Mouse (Mus musculus): ENCODE data around the gene Apbb1ip. TPM values are rescaled to one million over a fixed set of nuclear protein-coding genes. Genes with fewer than 3 reads are reported as not detected.

Apbb1ip gene
- polyA plus RNA-seq, 1 experiment from 2014 or later: 1.5 TPM

GRCm38 (mm10) chr2:22777757-22778156 lies 3.9 kb downstream of the Apbb1ip start:
- no peak overlapping the region for H3K27ac ChIP-seq (replicated peaks; ENCODE audit: low read depth, low read length)
- 95% methylated on average over 3 of the region's 3 CpGs for WGBS

GRCm38 (mm10) chr2:22780884-22781283 lies 7.0 kb downstream of the Apbb1ip start:
- WGBS: 57% methylated on average over 1 of the region's 1 CpGs
- ATAC-seq (replicated peaks; ENCODE audit: insufficient number of reproducible peaks, low FRiP score, low TSS enrichment, low read depth): no peak

More at GRCm38 (mm10) chr2:22777757-22778156, 3.9 kb downstream of the Apbb1ip start:
- no peak overlapping the region for H3K4me2 ChIP-seq (ENCODE audit: low read depth, low read length)
- DNase-seq (ENCODE audit: low spot score) (no peak), ATAC-seq (replicated peaks; ENCODE audit: insufficient number of reproducible peaks, low FRiP score, low TSS enrichment, low read depth) (no peak)
- no peaks in the 10 kb centered on the region for H3K9me3 ChIP-seq (replicated peaks; ENCODE audit: control insufficient read depth, low read length)
- no peaks in the 10 kb centered on the region; the same call in 1 of the 2 replicates for H3K27me3 ChIP-seq (ENCODE audit: control insufficient read depth, insufficient read depth, low read length)
- H3K36me3 ChIP-seq (replicated peaks; ENCODE audit: control insufficient read depth, insufficient read depth, low read depth, low read length): no peaks in the 10 kb centered on the region
- H3K4me1 ChIP-seq (ENCODE audit: control insufficient read depth, insufficient read depth, low read length): peaks cover 3% of the 10 kb centered on the region; the same call in 1 of the 2 replicates
- H3K4me3 ChIP-seq (ENCODE audit: low read depth, low read length): no peak overlapping the region
- no peak overlapping the region for H3K9ac ChIP-seq (replicated peaks; ENCODE audit: low read length)

GRCm38 (mm10) chr2:22781387-22782009 lies 7.6 kb downstream of the Apbb1ip start:
- Histone ChIP-seq H3K4me2 (ENCODE audit: low read depth, low read length) (no peak overlapping the region), H3K36me3 (replicated peaks; ENCODE audit: control insufficient read depth, insufficient read depth, low read depth, low read length) (no peaks in the 10 kb centered on the region), H3K9me3 (replicated peaks; ENCODE audit: control insufficient read depth, low read length) (no peaks in the 10 kb centered on the region), H3K4me1 (ENCODE audit: control insufficient read depth, insufficient read depth, low read length) (no peaks in the 10 kb centered on the region), H3K27ac (replicated peaks; ENCODE audit: low read depth, low read length) (no peak overlapping the region), H3K27me3 (ENCODE audit: control insufficient read depth, insufficient read depth, low read length) (no peaks in the 10 kb centered on the region), H3K4me3 (ENCODE audit: low read depth, low read length) (no peak overlapping the region), H3K9ac (replicated peaks; ENCODE audit: low read length) (no peak overlapping the region)
- no peak for ATAC-seq (replicated peaks; ENCODE audit: insufficient number of reproducible peaks, low FRiP score, low TSS enrichment, low read depth)
- DNase-seq (ENCODE audit: low spot score): no peak
- 64% methylated on average over 4 of the region's 4 CpGs for WGBS

More at GRCm38 (mm10) chr2:22780884-22781283, 7.0 kb downstream of the Apbb1ip start:
- Histone ChIP-seq H3K27ac (replicated peaks; ENCODE audit: low read depth, low read length) (no peak overlapping the region), H3K9ac (replicated peaks; ENCODE audit: low read length) (no peak overlapping the region), H3K9me3 (replicated peaks; ENCODE audit: control insufficient read depth, low read length) (no peaks in the 10 kb centered on the region), H3K4me3 (ENCODE audit: low read depth, low read length) (no peak overlapping the region), H3K4me1 (ENCODE audit: control insufficient read depth, insufficient read depth, low read length) (no peaks in the 10 kb centered on the region), H3K4me2 (ENCODE audit: low read depth, low read length) (no peak overlapping the region), H3K27me3 (ENCODE audit: control insufficient read depth, insufficient read depth, low read length) (no peaks in the 10 kb centered on the region), H3K36me3 (replicated peaks; ENCODE audit: control insufficient read depth, insufficient read depth, low read depth, low read length) (no peaks in the 10 kb centered on the region)
- no peak for DNase-seq (ENCODE audit: low spot score)

DNA sequence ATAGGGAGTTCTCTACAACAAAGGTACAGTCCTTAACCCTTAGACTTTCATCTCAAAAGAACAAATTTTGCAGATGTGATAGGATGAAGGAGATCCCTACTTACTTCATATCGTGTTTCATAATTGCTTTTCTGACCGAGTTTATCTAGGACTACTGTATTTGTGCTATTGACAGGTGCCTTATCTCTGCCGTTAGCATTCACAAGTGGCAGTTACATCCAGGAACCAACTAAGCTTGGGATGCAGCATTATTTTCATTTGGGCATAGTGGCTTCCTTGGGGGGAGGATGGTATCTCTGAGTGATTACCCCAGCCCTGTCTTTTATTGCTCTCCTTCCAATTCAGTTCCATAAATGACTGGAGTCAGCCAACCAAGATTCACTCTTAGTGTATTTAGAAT lies 8.2 kb downstream of the Apbb1ip start:
- Histone ChIP-seq H3K4me1 (ENCODE audit: control insufficient read depth, insufficient read depth, low read length) (no peaks in the 10 kb centered on the region), H3K9me3 (replicated peaks; ENCODE audit: control insufficient read depth, low read length) (no peaks in the 10 kb centered on the region), H3K4me3 (ENCODE audit: low read depth, low read length) (no peak overlapping the region), H3K27ac (replicated peaks; ENCODE audit: low read depth, low read length) (no peak overlapping the region), H3K36me3 (replicated peaks; ENCODE audit: control insufficient read depth, insufficient read depth, low read depth, low read length) (no peaks in the 10 kb centered on the region), H3K4me2 (ENCODE audit: low read depth, low read length) (no peak overlapping the region), H3K27me3 (ENCODE audit: control insufficient read depth, insufficient read depth, low read length) (no peaks in the 10 kb centered on the region), H3K9ac (replicated peaks; ENCODE audit: low read length) (no peak overlapping the region)
- 87% methylated on average over 3 of the region's 3 CpGs for WGBS
- DNase-seq (ENCODE audit: low spot score) (no peak), ATAC-seq (replicated peaks; ENCODE audit: insufficient number of reproducible peaks, low FRiP score, low TSS enrichment, low read depth) (no peak)

GRCm38 (mm10) chr2:22783137-22783638 lies 9.3 kb downstream of the Apbb1ip start:
- WGBS: 86% methylated on average over 2 of the region's 2 CpGs
- Histone ChIP-seq H3K4me3 (ENCODE audit: low read depth, low read length) (no peak overlapping the region), H3K9me3 (replicated peaks; ENCODE audit: control insufficient read depth, low read length) (no peaks in the 10 kb centered on the region), H3K4me1 (ENCODE audit: control insufficient read depth, insufficient read depth, low read length) (no peaks in the 10 kb centered on the region), H3K9ac (replicated peaks; ENCODE audit: low read length) (no peak overlapping the region), H3K27me3 (ENCODE audit: control insufficient read depth, insufficient read depth, low read length) (no peaks in the 10 kb centered on the region), H3K4me2 (ENCODE audit: low read depth, low read length) (no peak overlapping the region), H3K36me3 (replicated peaks; ENCODE audit: control insufficient read depth, insufficient read depth, low read depth, low read length) (no peaks in the 10 kb centered on the region), H3K27ac (replicated peaks; ENCODE audit: low read depth, low read length) (no peak overlapping the region)
- DNase-seq (ENCODE audit: low spot score) (no peak), ATAC-seq (replicated peaks; ENCODE audit: insufficient number of reproducible peaks, low FRiP score, low TSS enrichment, low read depth) (no peak)

- no peak for ATAC-seq (replicated peaks; ENCODE audit: insufficient number of reproducible peaks, low FRiP score, low TSS enrichment, low read depth)
- no peaks in the 10 kb centered on the region for H3K4me1 ChIP-seq (ENCODE audit: control insufficient read depth, insufficient read depth, low read length)
- whole genome bisulfite sequencing: 73% methylated on average over 3 of the region's 3 CpGs
- no peak overlapping the region for H3K9ac ChIP-seq (replicated peaks; ENCODE audit: low read length)
- H3K4me2 ChIP-seq (ENCODE audit: low read depth, low read length): no peak overlapping the region
- no peak overlapping the region for H3K4me3 ChIP-seq (ENCODE audit: low read depth, low read length)
- H3K27me3 ChIP-seq (ENCODE audit: control insufficient read depth, insufficient read depth, low read length): no peaks in the 10 kb centered on the region
- no peak for DNase-seq (ENCODE audit: low spot score)
- H3K36me3 ChIP-seq (replicated peaks; ENCODE audit: control insufficient read depth, insufficient read depth, low read depth, low read length): no peaks in the 10 kb centered on the region
- no peaks in the 10 kb centered on the region for H3K9me3 ChIP-seq (replicated peaks; ENCODE audit: control insufficient read depth, low read length)
- no peak overlapping the region for H3K27ac ChIP-seq (replicated peaks; ENCODE audit: low read depth, low read length)
These were observed 10.3 kb downstream of the Apbb1ip start for GRCm38 (mm10) chr2:22784186-22784585.

GRCm38 (mm10) chr2:22784771-22785170 lies 10.9 kb downstream of the Apbb1ip start:
- Histone ChIP-seq H3K4me1 (ENCODE audit: control insufficient read depth, insufficient read depth, low read length) (no peaks in the 10 kb centered on the region), H3K9me3 (replicated peaks; ENCODE audit: control insufficient read depth, low read length) (no peaks in the 10 kb centered on the region), H3K36me3 (replicated peaks; ENCODE audit: control insufficient read depth, insufficient read depth, low read depth, low read length) (no peaks in the 10 kb centered on the region), H3K27ac (replicated peaks; ENCODE audit: low read depth, low read length) (no peak overlapping the region), H3K9ac (replicated peaks; ENCODE audit: low read length) (no peak overlapping the region), H3K4me2 (ENCODE audit: low read depth, low read length) (no peak overlapping the region), H3K4me3 (ENCODE audit: low read depth, low read length) (no peak overlapping the region), H3K27me3 (ENCODE audit: control insufficient read depth, insufficient read depth, low read length) (no peaks in the 10 kb centered on the region)
- DNase-seq (ENCODE audit: low spot score) (no peak), ATAC-seq (replicated peaks; ENCODE audit: insufficient number of reproducible peaks, low FRiP score, low TSS enrichment, low read depth) (no peak)
- 53% methylated on average over 1 of the region's 1 CpGs for WGBS

DNA sequence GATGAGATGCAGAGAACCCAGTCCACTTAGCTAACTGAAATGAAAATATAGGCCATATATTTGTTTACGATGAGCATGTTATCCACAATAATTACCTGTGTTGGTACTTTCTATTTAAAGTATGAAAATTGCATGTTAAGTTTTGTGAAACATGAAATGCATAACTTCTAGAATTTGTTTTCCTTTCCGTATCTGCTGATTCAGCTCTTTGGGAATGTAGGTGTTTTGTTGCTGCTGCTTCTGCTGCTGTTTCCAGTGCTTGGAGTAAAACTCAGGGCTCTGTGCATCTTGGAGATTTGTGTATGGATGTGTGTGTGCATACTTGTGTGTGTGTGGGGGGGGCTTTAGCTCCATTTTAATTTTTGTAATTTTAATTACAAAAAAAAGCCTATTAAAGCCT lies 14.8 kb downstream of the Apbb1ip start:
- H3K4me3 ChIP-seq (ENCODE audit: low read depth, low read length): no peak overlapping the region
- no peaks in the 10 kb centered on the region for H3K4me1 ChIP-seq (ENCODE audit: control insufficient read depth, insufficient read depth, low read length)
- no peak overlapping the region for H3K9ac ChIP-seq (replicated peaks; ENCODE audit: low read length)
- no peaks in the 10 kb centered on the region for H3K9me3 ChIP-seq (replicated peaks; ENCODE audit: control insufficient read depth, low read length)
- whole genome bisulfite sequencing: 95% methylated on average over 2 of the region's 2 CpGs
- no peak overlapping the region for H3K4me2 ChIP-seq (ENCODE audit: low read depth, low read length)
- no peaks in the 10 kb centered on the region for H3K27me3 ChIP-seq (ENCODE audit: control insufficient read depth, insufficient read depth, low read length)
- ATAC-seq (replicated peaks; ENCODE audit: insufficient number of reproducible peaks, low FRiP score, low TSS enrichment, low read depth) (no peak), DNase-seq (ENCODE audit: low spot score) (no peak)
- H3K36me3 ChIP-seq (replicated peaks; ENCODE audit: control insufficient read depth, insufficient read depth, low read depth, low read length): no peaks in the 10 kb centered on the region
- no peak overlapping the region for H3K27ac ChIP-seq (replicated peaks; ENCODE audit: low read depth, low read length)

All from embryonic facial prominence, embryonic 11.5 days (tissue).